Mouse (Mus musculus) thymus, adult 2 months (tissue): Measurements from ENCODE around the gene Lancl3. TPM values are rescaled to one million over a fixed set of nuclear protein-coding genes. Genes with fewer than 3 reads are reported as not detected.
"Not testable (repeated sequence)": the region's sequence is repeated elsewhere in the genome, so short reads cannot be mapped to it uniquely, and the experiment has no call there.

ENCODE experiments used
- DNase-seq: peaks from one replicate; pipeline ENCODE4 v3.0.0; 2021
- H3K27ac ChIP-seq: fragments of 200-500 bp; 2 replicates; pipeline ENCODE4 v1.5.1; 2012; ENCODE audit warnings: low read length, control low read depth; ENCODE audit not compliant: control insufficient read depth, insufficient read depth
- H3K27me3 ChIP-seq: fragments of 200-500 bp; 2 replicates; pipeline ENCODE4 v1.6.1; 2012; ENCODE audit warnings: mild to moderate bottlenecking, low read length, moderate library complexity, mixed read lengths; ENCODE audit not compliant: control insufficient read depth, insufficient read depth
- H3K36me3 ChIP-seq: fragments of 200-500 bp; 2 replicates; pipeline ENCODE4 v1.6.1; 2012; ENCODE audit warnings: mild to moderate bottlenecking, low read length, moderate library complexity; ENCODE audit not compliant: control insufficient read depth, insufficient read depth
- H3K4me1 ChIP-seq: fragments of 200-500 bp; replicated peaks from 2 replicates; pipeline ENCODE4 v1.6.1; 2012; ENCODE audit warnings: low read length; ENCODE audit not compliant: control insufficient read depth, insufficient read depth
- H3K4me3 ChIP-seq: fragments of 200-500 bp; 2 replicates; pipeline ENCODE4 v1.5.1; 2012; ENCODE audit warnings: mild to moderate bottlenecking, low read length, control low read depth, moderate library complexity; ENCODE audit not compliant: control insufficient read depth, insufficient read depth
- CTCF ChIP-seq: fragments of 200-500 bp; IDR thresholded peaks from 2 replicates; pipeline ENCODE4 v1.5.1; 2012; ENCODE audit warnings: mild to moderate bottlenecking, control low read depth, low read length, moderate library complexity, borderline replicate concordance; ENCODE audit not compliant: control insufficient read depth, poor library complexity, insufficient read depth; ENCODE audit errors: extremely low read depth
- POLR2A ChIP-seq: fragments of 200-500 bp; IDR thresholded peaks from 2 replicates; pipeline ENCODE4 v1.6.1; 2012; ENCODE audit warnings: mild to moderate bottlenecking, low read length, control low read depth, moderate library complexity; ENCODE audit not compliant: control insufficient read depth, poor library complexity, insufficient read depth; ENCODE audit errors: extremely low read depth
- WGBS: fragments of 180-500 bp; shearing (Covaris S2); methylation state at CpG from one replicate; pipeline ENCODE4 v1.1.7; 2018; 5-methylcytosine and 5-hydroxymethylcytosine counted together
- polyA plus RNA-seq: library from polyadenylated mRNA; depleted of rRNA; stranded (reverse); fragments of >200 nt; gene quantifications from 2 replicates; pipeline ENCODE4 v1.2.3, GENCODE M21; 2012

Gene Lancl3
- polyA plus RNA-seq, 1 experiment: 0.31 TPM

GRCm38 (mm10) chrX:9272460-9273361 lies 73.0 kb downstream of the Lancl3 start, which contains the start of gene Xk:
Gene Xk, plus strand, starts transcription at chrX:9272756.
- TF ChIP-seq CTCF (no peak), POLR2A (no peak)
- H3K27me3 ChIP-seq: no peaks in the 10 kb centered on the region
- under 1% methylated on average over 51 of the region's 94 CpGs for WGBS
- DNase-seq: peak; percentile 53
- peak within 1 kb of the TSS; percentile 91 for H3K4me3 ChIP-seq
- H3K27ac ChIP-seq: no peak within 1 kb of the TSS
- H3K4me1 ChIP-seq: 0 out of 2 replicates have a peak, but pooled peaks cover 4% of the 10 kb centered on the region
- no peaks in the 10 kb centered on the region for H3K36me3 ChIP-seq

- Histone ChIP-seq H3K27me3 (no peaks in the 10 kb centered on the region), H3K36me3 (no peaks in the 10 kb centered on the region), H3K27ac (no peak overlapping the region), H3K4me3 (peak overlapping the region; percentile 91), H3K4me1 (0 out of 2 replicates have a peak, but pooled peaks cover 4% of the 10 kb centered on the region)
- no peak for DNase-seq
- WGBS: 56% methylated on average over 12 of the region's 12 CpGs
- TF ChIP-seq POLR2A (no peak), CTCF (no peak)
These were observed 73.8 kb downstream of the Lancl3 start for GRCm38 (mm10) chrX:9273377-9274002.

DNA sequence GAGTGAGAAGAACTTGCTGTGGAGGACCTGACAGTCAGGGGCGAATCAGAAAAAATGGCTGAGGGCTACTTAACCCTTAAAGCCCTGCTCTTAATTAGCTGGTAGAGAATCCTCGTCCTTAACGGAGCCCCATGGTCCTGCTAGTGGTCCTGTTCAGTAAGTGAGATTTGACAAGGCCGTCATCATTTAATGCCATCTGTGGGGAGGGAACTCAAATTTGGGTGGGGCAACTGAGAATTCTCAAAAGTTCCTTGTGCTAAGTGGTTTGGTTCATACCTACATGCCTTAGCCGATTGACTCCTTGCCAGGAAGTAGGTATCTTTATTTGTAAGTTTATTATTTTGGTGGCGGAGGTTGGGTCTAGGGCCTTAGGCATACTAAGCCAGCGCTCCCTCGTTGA lies 74.6 kb downstream of the Lancl3 start:
- no peak for DNase-seq
- H3K27me3 ChIP-seq: no peaks in the 10 kb centered on the region
- no peak overlapping the region for H3K4me3 ChIP-seq
- H3K27ac ChIP-seq: no peak overlapping the region
- 77% methylated on average over 8 of the region's 8 CpGs for WGBS
- H3K4me1 ChIP-seq: 0 out of 2 replicates have a peak, but pooled peaks cover 4% of the 10 kb centered on the region
- TF ChIP-seq CTCF: no peak
- H3K36me3 ChIP-seq: no peaks in the 10 kb centered on the region

DNA sequence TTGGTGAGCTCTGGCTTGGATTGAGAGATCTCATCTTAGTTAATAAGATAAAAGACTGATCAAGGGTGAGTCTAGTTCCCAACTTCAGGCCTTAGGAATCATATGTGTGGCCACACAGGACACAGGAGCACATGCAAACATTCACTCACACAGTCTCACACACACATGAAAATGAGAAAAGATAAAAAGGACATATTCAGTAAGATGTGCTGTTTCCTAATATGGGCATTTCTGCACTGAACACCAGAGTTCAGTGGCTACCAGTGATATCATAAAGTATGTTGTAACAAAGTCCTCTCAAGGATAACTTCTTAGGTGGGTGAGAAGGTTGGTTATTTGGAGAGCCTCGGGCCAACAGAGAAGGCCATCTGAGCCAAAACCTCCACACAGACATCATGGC lies 83.8 kb downstream of the Lancl3 start, which contains the start of gene H2al1m:
TSS of gene H2al1m (plus strand) at position 301 of the 400 bp plus-strand sequence.
- WGBS: no CpG with 5 or more reads among the region's 1 CpGs
- H3K4me1 ChIP-seq, DNase-seq, H3K27me3 ChIP-seq, H3K4me3 ChIP-seq, H3K36me3 ChIP-seq, H3K27ac ChIP-seq: not testable (repeated sequence)

GRCm38 (mm10) chrX:9293140-9293829 lies 93.6 kb downstream of the Lancl3 start:
- H3K27me3 ChIP-seq, H3K27ac ChIP-seq, H3K36me3 ChIP-seq, DNase-seq, H3K4me3 ChIP-seq, H3K4me1 ChIP-seq: not testable (repeated sequence)
- 99% methylated on average over 4 of the region's 4 CpGs for WGBS

- no peaks in the 10 kb centered on the region for H3K4me1 ChIP-seq
- WGBS: 92% methylated on average over 5 of the region's 5 CpGs
- no peak for DNase-seq
- no peak overlapping the region for H3K27ac ChIP-seq
- TF ChIP-seq CTCF (no peak), POLR2A (no peak)
- H3K27me3 ChIP-seq: no peaks in the 10 kb centered on the region
- no peak overlapping the region for H3K4me3 ChIP-seq
- H3K36me3 ChIP-seq: no peaks in the 10 kb centered on the region
These were observed 98.7 kb downstream of the Lancl3 start for GRCm38 (mm10) chrX:9298413-9298864.
